Mouse (Mus musculus) heart, embryonic 14.5 days (tissue): ENCODE measurements around the gene 4930595D18Rik. TPM values are rescaled to one million over a fixed set of nuclear protein-coding genes. Genes with fewer than 3 reads are reported as not detected.

Experiments used
- ATAC-seq: fragments of 200-750 bp; cut with Nextera tagmentation; 2 replicates; pipeline ENCODE4 v1.8.0; 2017; ENCODE audit warnings: low read depth, moderate TSS enrichment; ENCODE audit not compliant: insufficient number of reproducible peaks, insufficient read depth, low FRiP score
- H3K27ac ChIP-seq, 2 experiments: fragments of 200-500 bp in 1 of 2; fragments of 300-500 bp in 1 of 2; sonication (generic) in 1 of 2; replicated peaks in 1 of 2; 2 replicates each; pipeline ENCODE4 v1.5.1; 2012 to 2014; ENCODE audit warnings: low read depth in 2 of 2, low read length in 2 of 2, control low read depth in 1 of 2, mild to moderate bottlenecking in 1 of 2, mixed read lengths in 1 of 2; ENCODE audit not compliant: control insufficient read depth in 1 of 2, insufficient read depth in 1 of 2
- H3K27me3 ChIP-seq: fragments of 300-500 bp; sonication (generic); 2 replicates; pipeline ENCODE4 v1.6.1; 2014; ENCODE audit warnings: mild to moderate bottlenecking, low read length, control low read depth; ENCODE audit not compliant: control insufficient read depth, insufficient read depth
- H3K36me3 ChIP-seq: fragments of 300-500 bp; sonication (generic); 2 replicates; pipeline ENCODE4 v1.6.1; 2014; ENCODE audit warnings: mild to moderate bottlenecking, control low read depth, low read length, mixed read lengths; ENCODE audit not compliant: control insufficient read depth, insufficient read depth
- H3K4me1 ChIP-seq, 2 experiments: fragments of 200-500 bp in 1 of 2; fragments of 300-500 bp in 1 of 2; sonication (generic) in 1 of 2; 2 replicates each; pipeline ENCODE4 v1.6.1; 2012 to 2014; ENCODE audit warnings: low read length in 2 of 2, control low read depth in 1 of 2, mixed read lengths in 1 of 2; ENCODE audit not compliant: control insufficient read depth in 2 of 2, insufficient read depth in 2 of 2
- H3K4me2 ChIP-seq: fragments of 300-500 bp; sonication (generic); 2 replicates; pipeline ENCODE4 v1.6.1; 2014; ENCODE audit warnings: mild to moderate bottlenecking, low read length
- H3K4me3 ChIP-seq, 2 experiments: fragments of 200-500 bp in 1 of 2; fragments of 300-500 bp in 1 of 2; sonication (generic) in 1 of 2; 2 replicates each; pipeline ENCODE4 v1.5.1; 2012 to 2014; ENCODE audit warnings: low read length in 2 of 2, mild to moderate bottlenecking in 2 of 2, control low read depth in 1 of 2, low read depth in 1 of 2, moderate library complexity in 1 of 2; ENCODE audit not compliant: control insufficient read depth in 1 of 2, insufficient read depth in 1 of 2
- H3K9ac ChIP-seq: fragments of 300-500 bp; sonication (generic); 2 replicates; pipeline ENCODE4 v1.6.1; 2014; ENCODE audit warnings: mild to moderate bottlenecking, low read length
- H3K9me3 ChIP-seq: fragments of 300-500 bp; sonication (generic); 2 replicates; pipeline ENCODE4 v1.6.1; 2016; ENCODE audit warnings: low read length, control low read depth; ENCODE audit not compliant: control insufficient read depth
- WGBS: fragments of 180-500 bp; shearing (Covaris S2); extraction: QIAGEN DNeasy Blood & Tissue Kit; methylation state at CpG from one replicate; pipeline ENCODE4 v1.1.7; 2014; 5-methylcytosine and 5-hydroxymethylcytosine counted together
- polyA plus RNA-seq: library from polyadenylated mRNA; unstranded; fragments of >200 nt; fragmentation: Nextera tagmentation; extraction: Ambion mirVana; gene quantifications from 2 replicates; pipeline ENCODE4 v1.2.1, GENCODE M21; 2014

Gene 4930595D18Rik
- polyA plus RNA-seq, 1 experiment from 2014 or later = not detected

- no peaks in the 10 kb centered on the region for H3K36me3 ChIP-seq
- H3K4me1 ChIP-seq = peaks cover 6 to 8% of the 10 kb centered on the region in 2 experiments; a peak in 2 of 4 replicates
- no peak for ATAC-seq
- no peaks in the 10 kb centered on the region for H3K9me3 ChIP-seq
- no peak overlapping the region for H3K4me2 ChIP-seq
- no peaks in the 10 kb centered on the region for H3K27me3 ChIP-seq
- H3K9ac ChIP-seq = no peak overlapping the region
- H3K27ac ChIP-seq = no peak overlapping the region
- WGBS = 76% methylated on average over 5 of the region's 5 CpGs
- H3K4me3 ChIP-seq = no peak overlapping the region
Measured at GRCm38 (mm10) chr12:111151422-111152156, 32.7 kb downstream of the 4930595D18Rik start.

DNA sequence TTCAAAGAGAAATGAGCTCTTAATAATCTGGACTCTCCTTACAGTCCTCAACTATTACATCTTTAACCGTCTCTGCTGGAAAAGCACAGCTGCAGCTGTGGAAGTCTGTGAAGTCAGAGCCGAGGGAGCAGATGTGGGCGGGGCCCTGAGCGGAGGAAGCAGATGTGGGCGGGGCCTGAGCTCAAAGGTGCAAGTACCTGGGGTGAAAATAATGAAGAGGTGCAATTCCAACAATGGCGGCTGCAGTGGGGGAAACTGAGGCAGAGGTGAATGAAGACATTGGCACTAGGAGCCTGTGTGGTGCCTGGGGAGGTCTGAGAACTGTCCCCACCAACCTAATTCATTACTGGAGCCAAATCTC is 34.1 kb downstream of the 4930595D18Rik start:
- no peaks in the 10 kb centered on the region for H3K9me3 ChIP-seq
- H3K4me1 ChIP-seq = peaks cover 8 to 12% of the 10 kb centered on the region in 2 experiments
- H3K4me2 ChIP-seq = no peak overlapping the region
- ATAC-seq = no peak
- no peak overlapping the region for H3K27ac ChIP-seq
- no peaks in the 10 kb centered on the region for H3K36me3 ChIP-seq
- no peak overlapping the region for H3K4me3 ChIP-seq
- WGBS = 9% methylated on average over 6 of the region's 6 CpGs
- H3K9ac ChIP-seq = no peak overlapping the region
- H3K27me3 ChIP-seq = no peaks in the 10 kb centered on the region

DNA sequence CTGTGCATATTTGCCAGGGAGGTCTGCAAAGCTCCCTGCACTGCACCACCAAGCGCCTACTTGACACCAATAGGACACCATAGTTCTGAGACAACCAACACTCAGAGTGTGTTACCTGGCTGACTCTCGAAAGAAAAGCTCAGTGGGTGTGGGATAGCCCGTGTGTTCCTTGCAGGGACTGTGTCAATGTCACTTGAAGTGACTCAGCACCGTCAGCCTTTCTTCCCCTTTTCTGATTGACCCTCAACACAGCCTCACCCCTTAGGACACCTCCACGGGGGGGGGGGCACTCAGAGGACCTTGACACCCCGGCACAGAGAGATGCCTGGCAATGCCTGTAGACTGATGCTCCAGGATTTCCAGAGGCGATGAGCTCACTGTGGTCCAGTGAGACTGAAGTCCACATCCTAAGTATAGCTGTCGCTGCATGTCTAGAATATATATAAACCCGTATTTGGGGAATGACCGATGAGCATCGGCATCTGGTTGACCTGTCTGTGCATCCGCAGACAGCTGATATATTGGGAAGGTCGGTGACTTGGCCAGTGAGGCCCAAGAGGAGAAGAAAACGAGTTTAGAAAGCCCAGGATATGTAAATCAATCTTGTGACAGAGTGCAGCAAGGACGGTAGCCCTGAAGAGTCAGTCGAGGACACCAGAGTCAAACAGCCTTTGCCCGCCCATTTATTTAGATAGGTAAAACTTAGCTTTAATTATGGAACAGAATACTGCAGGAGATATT is 34.6 kb downstream of the 4930595D18Rik start:
- H3K4me2 ChIP-seq = no peak overlapping the region
- H3K4me3 ChIP-seq = no peak overlapping the region
- no peaks in the 10 kb centered on the region for H3K36me3 ChIP-seq
- no peaks in the 10 kb centered on the region for H3K27me3 ChIP-seq
- H3K4me1 ChIP-seq = peaks cover 13 to 14% of the 10 kb centered on the region in 2 experiments
- WGBS = 60% methylated on average over 17 of the region's 17 CpGs
- H3K27ac ChIP-seq = no peak overlapping the region
- H3K9me3 ChIP-seq = no peaks in the 10 kb centered on the region
- ATAC-seq = no peak
- H3K9ac ChIP-seq = no peak overlapping the region

GRCm38 (mm10) chr12:111145269-111145668 is 39.0 kb downstream of the 4930595D18Rik start:
- Histone ChIP-seq H3K36me3 (no peaks in the 10 kb centered on the region), H3K4me3 (no peak overlapping the region), H3K27me3 (no peaks in the 10 kb centered on the region), H3K27ac (no peak overlapping the region), H3K9ac (no peak overlapping the region), H3K4me2 (no peak overlapping the region), H3K4me1 (peaks cover 27 to 28% of the 10 kb centered on the region in 2 experiments), H3K9me3 (no peaks in the 10 kb centered on the region)
- WGBS = 51% methylated on average over 9 of the region's 9 CpGs
- no peak for ATAC-seq

GRCm38 (mm10) chr12:111144598-111144997 is 39.7 kb downstream of the 4930595D18Rik start:
- no peak overlapping the region for H3K27ac ChIP-seq
- no peaks in the 10 kb centered on the region for H3K27me3 ChIP-seq
- H3K4me2 ChIP-seq = no peak overlapping the region
- H3K9ac ChIP-seq = no peak overlapping the region
- H3K4me3 ChIP-seq = no peak overlapping the region
- H3K9me3 ChIP-seq = no peaks in the 10 kb centered on the region
- H3K4me1 ChIP-seq = peaks cover 27 to 28% of the 10 kb centered on the region in 2 experiments
- WGBS = 80% methylated on average over 2 of the region's 2 CpGs
- no peaks in the 10 kb centered on the region for H3K36me3 ChIP-seq
- ATAC-seq = peak; percentile 33; the same call in 1 of the 2 replicates

DNA sequence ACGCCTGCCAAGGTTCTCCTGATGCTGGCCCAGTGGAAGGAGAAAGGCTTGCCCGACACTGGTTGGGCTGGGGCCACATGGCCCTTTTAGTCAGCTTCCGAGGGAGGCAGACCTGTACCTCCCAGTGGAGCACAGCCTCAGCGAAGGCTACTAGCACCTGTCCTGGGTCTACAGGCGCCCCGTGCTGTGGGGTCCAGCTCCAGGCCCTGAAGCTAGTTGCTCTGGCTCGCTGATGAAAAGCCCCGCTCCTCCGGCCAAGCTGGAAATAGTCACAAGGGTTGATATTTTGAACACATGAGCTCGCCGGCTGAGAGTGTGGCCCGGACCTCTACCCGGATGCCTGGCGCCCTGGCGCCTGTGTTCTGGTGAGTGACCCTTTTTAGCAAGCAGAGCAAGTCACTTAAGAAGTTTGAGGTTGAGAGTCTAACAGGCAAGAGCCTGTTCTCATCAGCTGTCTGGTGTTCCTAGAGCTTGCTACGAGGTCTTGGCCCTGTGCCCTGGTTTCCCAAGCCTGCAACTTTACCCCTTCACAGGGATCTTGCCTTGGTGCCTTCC is 40.7 kb downstream of the 4930595D18Rik start:
- no peaks in the 10 kb centered on the region for H3K27me3 ChIP-seq
- H3K4me2 ChIP-seq = peak overlapping the region; percentile 51
- peaks cover 26 to 27% of the 10 kb centered on the region in 2 experiments for H3K4me1 ChIP-seq
- no peak overlapping the region; a peak in 1 of 4 replicates for H3K4me3 ChIP-seq
- no peaks in the 10 kb centered on the region for H3K9me3 ChIP-seq
- H3K36me3 ChIP-seq = no peaks in the 10 kb centered on the region
- 23% methylated on average over 16 of the region's 16 CpGs for WGBS
- peak overlapping the region; percentile 9 to 63 for H3K27ac ChIP-seq
- H3K9ac ChIP-seq = peak overlapping the region; percentile 42; the same call in 1 of the 2 replicates
- ATAC-seq = 0 out of 2 replicates have a peak, but pooled peaks have one; percentile 9

- Histone ChIP-seq H3K27ac (peak overlapping the region; percentile 9 to 63), H3K4me1 (peaks cover 26 to 27% of the 10 kb centered on the region in 2 experiments), H3K36me3 (no peaks in the 10 kb centered on the region), H3K27me3 (no peaks in the 10 kb centered on the region), H3K4me2 (peak overlapping the region; percentile 51), H3K4me3 (no peak overlapping the region), H3K9me3 (no peaks in the 10 kb centered on the region), H3K9ac (0 out of 2 replicates have a peak overlapping the region, but pooled peaks have one; percentile 42)
- 23% methylated on average over 12 of the region's 12 CpGs for WGBS
- ATAC-seq = no peak
Measured at GRCm38 (mm10) chr12:111143005-111143508, 41.2 kb downstream of the 4930595D18Rik start.
